Mouse (Mus musculus): ENCODE results near the gene Nfya.

Nfya gene

DNA sequence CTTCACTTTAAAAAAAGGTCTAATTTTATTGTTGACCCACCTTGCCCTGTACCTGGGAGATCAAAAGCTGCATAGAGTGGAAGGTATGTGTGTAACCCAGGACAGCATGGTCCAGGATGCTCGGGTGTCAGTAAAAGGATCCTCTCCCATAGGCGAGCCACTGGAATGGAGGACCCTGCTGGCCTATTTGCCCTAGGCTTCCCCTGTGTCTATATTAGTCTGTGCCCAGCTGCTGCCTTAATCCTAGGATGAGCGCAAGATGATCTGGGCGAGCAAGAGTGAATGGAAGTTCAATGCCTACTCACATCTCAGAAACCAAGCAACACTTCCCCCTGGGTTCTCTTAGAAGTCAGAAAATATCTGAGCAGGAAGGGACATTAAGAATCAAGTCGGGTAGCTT is 21.3 kb upstream of the Nfya start:
- DNase-seq (ENCODE audit: low read depth, low spot score) = no peak

GRCm38 (mm10) chr17:48430394-48430793 is 20.7 kb upstream of the Nfya start:
- no peak for DNase-seq (ENCODE audit: low read depth, low spot score)

DNA sequence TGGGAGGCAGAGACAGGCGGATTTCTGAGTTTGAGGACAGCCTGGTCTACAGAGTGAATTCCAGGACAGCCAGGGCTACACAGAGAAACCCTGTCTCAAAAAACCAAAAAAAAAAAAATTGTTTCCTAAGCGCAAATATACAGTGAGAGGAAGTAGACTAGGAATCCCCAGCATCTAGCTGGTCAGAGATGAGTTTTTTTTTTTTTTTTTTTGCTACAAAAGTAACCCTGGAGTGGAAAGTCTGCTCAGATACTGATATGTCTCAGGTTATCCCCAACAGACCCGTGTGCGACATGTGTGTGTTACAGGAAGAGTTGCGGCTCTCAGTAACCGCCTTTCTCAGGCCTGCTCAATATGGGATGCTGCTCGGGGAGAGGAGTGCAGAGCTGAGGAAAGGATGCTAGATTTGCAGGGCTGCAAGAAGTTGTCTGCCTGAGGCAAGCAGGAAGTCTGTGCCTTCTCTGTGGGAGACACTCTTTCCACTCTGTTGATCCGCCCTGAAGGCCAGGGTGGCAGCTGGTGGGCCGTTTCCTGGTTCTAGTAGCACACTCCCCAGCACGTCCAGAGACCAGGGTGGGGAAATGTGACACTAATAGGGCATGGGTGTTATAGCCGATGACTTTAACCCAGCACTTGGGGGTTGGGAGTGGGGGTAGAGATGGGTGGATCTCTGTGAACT is 18.3 kb upstream of the Nfya start:
- no peak for DNase-seq (ENCODE audit: low read depth, low spot score)

- DNase-seq (ENCODE audit: low read depth, low spot score) = no peak
Observed at GRCm38 (mm10) chr17:48426991-48427750, 17.5 kb upstream of the Nfya start.

DNA sequence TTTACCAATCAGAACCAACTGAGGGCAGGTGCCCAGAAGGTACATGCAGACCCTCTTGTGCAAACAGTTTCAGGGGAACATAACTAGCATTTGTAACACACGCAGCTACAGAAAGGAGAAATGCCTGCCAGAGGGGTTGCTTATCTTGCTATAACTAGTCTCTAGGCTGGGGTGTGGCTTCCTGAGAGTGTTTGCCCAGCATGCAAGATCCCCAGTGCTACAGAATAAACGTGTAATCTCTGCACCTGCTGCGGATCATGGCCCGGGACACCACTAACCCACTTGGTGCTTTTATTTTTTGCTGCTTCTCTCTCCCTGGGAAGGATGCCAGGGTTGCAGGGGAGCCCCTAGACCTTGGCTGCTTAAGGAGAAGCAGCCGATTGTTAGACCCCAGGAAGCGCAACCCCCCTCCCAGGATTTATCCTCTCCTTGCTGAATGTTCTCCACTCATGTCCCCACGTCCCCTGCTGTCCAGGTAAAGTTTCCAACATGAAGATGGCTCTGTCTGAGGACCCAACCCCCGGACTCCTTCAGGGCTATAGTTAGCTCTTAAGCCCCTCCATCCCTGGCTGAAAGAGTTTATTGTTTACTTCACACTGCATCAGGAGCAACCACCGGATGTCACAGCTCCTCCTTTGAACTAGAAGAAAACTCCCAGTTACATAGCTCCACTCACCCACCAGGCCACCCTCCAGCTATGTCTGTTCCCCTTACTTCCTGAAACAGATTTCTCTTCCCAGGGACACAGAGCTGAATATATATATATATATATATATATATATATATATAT is 16.3 kb upstream of the Nfya start:
- no peak for DNase-seq (ENCODE audit: low read depth, low spot score)

DNA sequence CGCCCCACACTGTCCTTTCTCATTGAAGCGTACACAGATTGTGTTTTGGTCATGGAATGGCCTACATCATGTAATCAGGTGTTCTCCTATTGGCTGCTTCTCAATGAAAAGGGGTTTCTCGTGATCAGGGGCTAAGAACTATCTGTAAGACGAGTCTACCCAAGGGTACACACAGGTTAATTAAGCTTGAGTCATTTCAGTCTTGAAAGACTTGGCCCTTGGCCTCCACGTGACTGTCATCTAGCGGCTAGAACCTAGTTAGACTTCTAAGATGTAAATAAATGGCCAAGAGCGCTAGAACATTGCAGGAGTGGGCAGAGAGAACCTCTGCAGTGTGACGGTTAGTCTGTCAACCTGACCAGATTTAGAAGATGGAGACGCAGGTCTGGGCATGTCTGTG is 14.5 kb upstream of the Nfya start:
- DNase-seq (ENCODE audit: low read depth, low spot score) = no peak

- no peak for DNase-seq (ENCODE audit: low read depth, low spot score)
Observed at GRCm38 (mm10) chr17:48419571-48419970, 9.9 kb upstream of the Nfya start.

GRCm38 (mm10) chr17:48418781-48419180 is 9.1 kb upstream of the Nfya start:
- DNase-seq (ENCODE audit: low read depth, low spot score) = no peak

- DNase-seq (ENCODE audit: low read depth, low spot score) = no peak
Observed at GRCm38 (mm10) chr17:48418174-48418573, 8.5 kb upstream of the Nfya start.

DNA sequence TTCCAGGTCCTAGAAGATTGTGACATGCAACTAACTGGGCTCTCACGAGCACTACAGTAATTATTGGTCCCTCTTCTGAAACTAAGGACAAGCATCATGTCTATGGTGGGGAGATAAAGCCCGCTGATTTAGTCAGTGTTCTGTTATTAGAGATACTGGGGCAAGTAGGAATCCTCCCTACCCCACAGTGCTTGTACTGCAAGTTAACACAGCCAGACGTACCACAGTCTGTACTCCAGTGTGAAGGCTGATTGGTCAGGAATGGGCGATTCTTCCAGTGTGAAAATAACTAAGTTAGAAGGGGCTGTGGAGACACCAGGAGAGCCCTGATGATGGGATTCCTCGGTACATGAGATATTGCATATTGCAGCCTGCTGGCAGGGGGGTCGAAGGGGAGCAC is 7.8 kb upstream of the Nfya start:
- DNase-seq (ENCODE audit: low read depth, low spot score) = no peak

DNA sequence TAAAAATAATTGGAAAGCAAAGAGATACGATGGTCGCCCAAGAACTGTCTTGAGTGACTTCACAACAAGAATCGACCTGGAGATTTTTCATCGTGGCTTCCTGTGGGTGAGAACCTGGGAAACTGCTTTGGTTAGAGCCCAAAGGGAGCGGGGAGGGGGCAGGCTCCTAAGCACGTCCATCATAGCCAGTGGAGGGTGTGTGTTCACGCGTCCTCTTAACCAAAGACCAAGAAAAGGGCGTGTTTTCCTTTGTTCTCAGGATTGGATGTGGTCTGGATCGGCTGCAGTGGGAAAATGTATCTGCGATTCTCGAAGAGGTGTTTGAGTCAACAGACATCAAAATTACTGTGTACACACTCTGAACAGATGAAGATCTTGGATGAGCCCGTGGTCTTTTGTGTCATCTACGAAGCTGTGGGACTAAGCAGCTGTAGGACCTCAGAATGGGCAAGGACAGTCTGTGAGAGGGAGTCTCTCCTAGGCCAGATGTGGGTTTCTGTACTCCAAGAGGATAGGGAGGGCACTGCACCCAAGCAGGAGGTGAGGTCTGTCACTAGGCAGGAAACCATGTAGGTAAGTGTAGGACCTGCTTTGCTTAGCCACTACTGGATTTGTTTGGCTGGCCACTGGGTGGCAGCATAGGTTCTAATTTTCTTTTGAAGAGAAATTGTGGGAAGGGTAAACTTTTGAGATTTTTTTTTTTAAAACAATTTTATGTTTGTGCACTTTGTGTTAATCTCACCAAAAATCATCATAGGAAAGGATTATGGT is 6.9 kb upstream of the Nfya start:
- no peak for DNase-seq (ENCODE audit: low read depth, low spot score)

- DNase-seq (ENCODE audit: low read depth, low spot score) = no peak
Observed at GRCm38 (mm10) chr17:48416011-48416410, 6.3 kb upstream of the Nfya start.

DNA sequence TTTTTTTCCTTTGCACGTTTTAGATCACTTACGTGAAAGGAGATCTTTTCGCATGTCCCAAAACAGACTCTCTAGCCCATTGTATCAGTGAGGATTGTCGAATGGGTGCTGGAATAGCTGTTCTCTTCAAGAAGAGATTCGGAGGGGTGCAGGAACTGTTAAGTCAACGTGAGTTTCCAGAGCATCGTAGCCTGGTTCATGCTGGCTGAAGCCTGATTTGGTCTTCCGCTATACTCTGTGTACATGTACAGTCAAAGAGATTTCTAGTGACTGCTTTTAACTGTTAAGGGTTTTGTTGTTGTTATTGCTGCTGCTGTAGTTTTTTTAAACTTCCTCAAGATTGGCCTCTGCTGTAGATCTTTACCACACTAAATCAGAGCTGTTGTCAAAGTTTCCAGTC is 1.5 kb upstream of the Nfya start:
- no peak for DNase-seq (ENCODE audit: low read depth, low spot score)

- DNase-seq (ENCODE audit: low read depth, low spot score) = no peak
Observed at GRCm38 (mm10) chr17:48410299-48410785, 636 bp upstream of the Nfya start.

DNA sequence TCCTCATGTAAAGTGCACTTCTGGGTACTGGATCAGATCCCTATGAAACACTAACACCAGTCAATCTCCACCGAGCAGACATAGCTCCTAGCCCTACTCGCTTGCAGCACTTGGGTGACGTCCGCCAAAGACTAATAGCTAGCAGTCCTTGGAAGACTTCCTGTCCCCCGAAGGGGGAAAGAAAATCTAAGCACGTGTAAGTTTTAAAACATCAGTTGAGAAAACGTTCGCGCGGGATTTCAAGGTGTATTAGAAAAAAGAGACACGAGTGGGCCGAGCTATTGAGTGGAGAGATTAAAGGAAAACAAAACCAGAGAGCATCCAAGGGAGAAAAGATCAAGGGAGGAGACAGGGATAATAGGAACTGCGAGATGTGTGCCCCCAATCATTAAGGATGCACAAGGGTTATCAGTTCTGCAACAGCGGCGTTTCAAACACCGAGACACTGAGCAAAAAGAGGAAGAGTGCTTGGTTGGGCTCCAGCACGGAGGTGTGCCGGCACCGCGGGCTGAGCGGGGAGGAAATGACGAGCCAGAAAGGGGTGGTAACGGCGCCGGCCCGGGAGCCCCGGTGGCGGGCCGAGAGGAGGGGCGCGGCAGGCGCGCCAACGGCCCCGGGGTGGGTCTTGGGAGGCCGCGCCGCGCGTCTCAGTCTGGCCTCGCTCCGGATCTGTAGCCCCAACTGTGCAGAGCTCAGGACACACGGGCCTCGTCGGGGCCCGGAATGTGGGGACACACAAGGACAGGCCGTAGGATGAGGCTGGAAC is 997 bp downstream of the Nfya start:
- peak; percentile 57 for DNase-seq (ENCODE audit: low read depth, low spot score)

- no peak for DNase-seq (ENCODE audit: low read depth, low spot score)
Observed at GRCm38 (mm10) chr17:48407910-48408525, 1.7 kb downstream of the Nfya start.

DNA sequence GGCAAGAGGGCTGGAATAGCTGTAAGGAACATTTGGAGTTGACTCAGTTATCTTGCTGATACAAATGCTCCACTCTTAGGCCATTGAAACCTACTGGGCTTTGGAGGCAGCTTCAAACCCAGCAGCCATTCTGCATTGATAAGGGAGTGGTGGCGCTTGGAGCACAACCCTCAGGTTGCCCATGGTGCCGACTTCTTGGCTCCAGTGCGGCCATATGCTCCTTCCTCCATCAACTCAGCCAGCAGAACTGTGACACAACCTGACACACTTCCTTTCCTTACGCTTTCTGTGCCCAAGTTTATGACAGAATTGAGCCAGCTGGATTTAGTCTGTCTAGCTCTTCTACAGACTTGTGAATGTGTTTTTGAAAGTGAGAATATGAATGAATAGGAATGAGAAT is 2.6 kb downstream of the Nfya start:
- DNase-seq (ENCODE audit: low read depth, low spot score) = peak; percentile 41

GRCm38 (mm10) chr17:48404706-48405105 is 5.0 kb downstream of the Nfya start:
- DNase-seq (ENCODE audit: low read depth, low spot score) = no peak

DNA sequence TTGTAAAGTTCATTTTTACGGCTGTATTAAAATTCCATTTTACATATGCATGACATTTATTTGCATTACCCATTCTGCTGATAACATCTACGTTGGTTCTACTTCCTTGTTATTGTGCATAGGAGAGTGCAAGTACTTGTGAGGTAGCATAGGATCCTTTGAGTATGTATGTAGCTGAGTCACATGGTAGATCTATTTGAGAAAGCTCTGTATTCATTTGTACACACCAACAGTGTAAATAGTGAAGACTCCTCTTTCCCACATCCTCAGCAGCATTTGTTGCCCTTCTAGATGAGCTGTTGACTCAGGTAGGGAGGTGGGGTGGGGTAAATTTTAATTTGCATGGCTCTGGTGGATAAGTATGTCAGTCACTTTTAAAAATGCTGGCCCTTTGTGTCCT is 5.9 kb downstream of the Nfya start:
- DNase-seq (ENCODE audit: low read depth, low spot score) = no peak

DNA sequence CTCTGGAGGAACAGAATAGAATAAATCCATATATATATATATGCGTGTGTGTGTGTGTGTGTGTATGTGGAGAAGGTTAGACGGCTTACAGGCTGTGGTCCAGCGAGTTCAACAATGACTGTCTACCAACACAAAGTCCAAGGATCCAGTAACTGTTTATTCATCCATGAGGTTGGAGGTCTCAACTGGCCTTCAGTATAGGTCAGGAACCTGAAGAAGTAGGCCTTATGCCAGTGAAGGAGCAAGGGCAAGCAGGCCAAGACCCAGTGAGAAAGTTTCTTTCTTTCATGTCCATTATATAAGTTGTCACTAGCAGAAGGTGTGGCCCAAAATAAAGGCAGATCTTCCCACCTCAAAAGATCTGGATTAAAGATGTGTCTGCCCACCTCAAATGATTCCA is 7.0 kb downstream of the Nfya start:
- no peak for DNase-seq (ENCODE audit: low read depth, low spot score)
